Mouse (Mus musculus): ENCODE measurements around the gene Hsd17b3.

Gene Hsd17b3

GRCm38 (mm10) chr13:64089130-64089529, at the start of gene Hsd17b3:
Gene Hsd17b3 (minus strand): TSS chr13:64089230.
- 83% methylated on average over 4 of the region's 4 CpGs for WGBS

DNA sequence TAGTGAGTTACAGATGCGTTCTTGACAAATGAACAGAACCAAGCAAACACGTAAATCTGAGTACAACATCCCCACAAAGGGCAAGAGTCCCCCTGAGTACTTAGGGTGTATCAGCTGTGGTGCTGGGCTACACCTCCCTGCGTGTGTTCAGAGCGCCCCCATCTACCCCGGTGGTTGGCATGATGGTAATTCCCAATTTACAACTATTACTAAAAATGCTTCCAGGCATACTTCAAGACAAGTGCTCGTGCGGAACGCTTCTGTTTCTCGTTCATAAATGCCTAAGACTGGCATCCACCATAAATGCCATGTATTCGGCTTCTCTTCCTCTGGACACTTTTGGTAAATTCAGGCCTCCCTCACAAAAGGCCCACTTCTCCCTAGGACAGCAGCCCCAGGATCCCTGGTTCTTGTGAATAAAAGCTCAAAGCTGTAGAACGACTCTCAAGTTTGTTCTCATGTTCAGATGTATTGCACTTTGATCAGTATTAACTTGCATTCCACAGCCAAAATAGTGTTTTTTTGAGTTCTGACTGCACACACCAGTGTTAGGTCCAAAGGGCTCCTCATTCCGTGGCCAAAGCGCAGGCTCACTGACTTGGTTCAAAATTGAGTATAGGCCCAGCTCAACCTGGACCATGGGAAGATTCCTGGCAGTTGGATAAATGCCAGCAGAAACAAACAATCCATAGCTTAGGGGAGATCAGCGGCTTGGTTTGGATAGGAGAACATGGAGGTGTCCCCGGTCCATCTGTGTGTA, 40.8 kb upstream of the Hsd17b3 start:
- WGBS = 37% methylated on average over 15 of the region's 15 CpGs

GRCm38 (mm10) chr13:64128858-64129615, 40.0 kb upstream of the Hsd17b3 start, which contains the start of gene Slc35d2:
Gene Slc35d2 (minus strand): TSS chr13:64129368.
- 8% methylated on average over 44 of the region's 44 CpGs for WGBS

DNA sequence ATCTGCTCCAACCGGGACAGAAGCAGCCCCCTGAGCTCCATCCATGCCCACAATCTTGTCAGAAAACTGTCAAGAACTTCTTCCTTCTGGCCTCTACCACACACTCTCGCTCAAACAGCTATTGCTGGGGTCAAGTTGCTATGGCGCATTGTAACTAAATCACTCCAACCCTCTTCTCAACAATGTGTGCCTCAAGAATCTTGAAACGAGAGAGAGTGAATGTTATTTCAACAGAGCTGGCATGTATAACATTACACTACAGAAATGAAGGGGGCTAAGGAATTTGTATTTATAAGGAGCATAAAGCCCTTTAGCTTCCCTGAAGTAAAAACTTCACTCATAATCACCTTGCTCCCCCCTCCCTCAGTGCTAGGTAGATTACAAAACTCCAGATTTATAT, 37.3 kb upstream of the Hsd17b3 start:
- WGBS = 85% methylated on average over 4 of the region's 4 CpGs

DNA sequence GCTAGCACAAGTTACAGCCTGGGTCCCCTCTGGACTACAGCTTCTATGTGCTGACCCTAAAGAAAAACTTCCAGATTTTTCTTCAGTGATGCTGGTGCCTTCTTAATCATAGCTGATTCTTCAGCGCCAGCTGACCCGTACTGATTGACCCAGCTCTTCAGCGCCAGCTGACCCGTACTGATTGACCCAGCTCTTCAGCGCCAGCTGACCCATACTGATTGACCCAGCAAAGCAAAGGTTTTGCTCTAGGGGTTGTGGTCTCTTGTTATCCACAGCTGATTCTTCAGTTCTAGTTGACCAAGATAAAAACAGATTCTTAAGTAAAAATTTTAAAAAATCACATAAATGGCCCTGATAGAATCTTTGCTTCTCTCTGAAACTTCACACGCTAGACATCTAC, 35.9 kb upstream of the Hsd17b3 start:
- 98% methylated on average over 6 of the region's 6 CpGs for WGBS

- 45% methylated on average over 6 of the region's 6 CpGs for WGBS
Measured at GRCm38 (mm10) chr13:64123491-64124188, 34.6 kb upstream of the Hsd17b3 start.

DNA sequence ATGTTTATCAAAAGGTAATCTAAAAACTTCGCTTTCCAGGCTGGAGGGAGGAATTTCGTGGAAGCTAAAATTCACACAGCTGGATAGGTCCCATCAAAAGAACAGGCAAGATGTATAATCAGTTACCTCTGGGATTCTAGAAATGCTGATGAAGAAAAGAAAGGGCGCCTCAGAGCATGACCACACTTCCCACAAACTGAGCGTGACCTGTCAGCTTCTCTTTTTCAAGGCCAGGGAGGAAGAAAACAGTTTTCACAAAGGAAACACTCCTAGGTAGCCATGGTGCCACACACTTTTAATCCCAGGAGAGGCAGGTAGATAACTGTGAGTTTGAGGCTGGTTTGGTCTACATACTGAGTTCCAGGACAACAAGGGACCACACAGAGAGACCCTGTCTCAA, 31.7 kb upstream of the Hsd17b3 start:
- 86% methylated on average over 4 of the region's 4 CpGs for WGBS

DNA sequence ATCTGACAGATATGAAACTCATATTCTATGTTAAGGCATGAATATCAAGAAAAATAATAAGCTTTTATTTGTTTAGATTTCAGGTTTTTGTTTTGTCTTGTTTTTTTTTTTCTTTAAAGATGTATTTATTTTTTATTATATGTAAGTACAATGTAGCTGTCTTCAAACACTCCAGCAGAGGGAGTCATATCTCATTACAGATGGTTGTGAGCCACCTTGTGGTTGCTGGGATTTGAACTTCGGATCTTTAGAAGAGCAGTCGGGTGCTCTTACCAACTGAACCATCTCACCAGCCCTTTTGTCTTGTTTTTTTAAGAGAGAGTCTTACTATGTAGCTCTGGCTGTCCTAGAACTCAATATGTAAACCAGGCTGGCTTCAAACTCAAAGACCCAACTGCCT, 28.4 kb upstream of the Hsd17b3 start:
- WGBS = 60% methylated on average over 2 of the region's 2 CpGs

DNA sequence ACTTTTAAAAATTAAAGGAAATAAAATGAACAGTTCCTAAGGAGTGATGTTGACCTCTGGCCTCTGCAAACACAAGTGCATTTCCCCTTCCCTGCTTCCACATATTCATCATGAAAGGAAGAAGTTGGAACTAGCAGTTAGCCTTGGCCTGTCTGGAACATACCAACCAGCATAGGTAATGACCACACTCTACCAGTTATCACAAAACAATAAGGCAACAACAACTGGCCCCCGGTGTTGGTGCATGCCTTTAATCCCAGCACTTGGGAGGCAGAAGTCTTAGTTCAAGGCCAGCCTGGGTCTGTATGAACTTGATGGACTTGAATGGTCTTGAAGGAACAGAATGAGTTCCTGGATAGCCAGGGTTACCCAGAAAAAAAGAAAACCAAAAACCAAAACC, 21.4 kb upstream of the Hsd17b3 start:
- WGBS = 93% methylated on average over 1 of the region's 1 CpGs

GRCm38 (mm10) chr13:64108381-64108850, 19.4 kb upstream of the Hsd17b3 start:
- WGBS = 59% methylated on average over 5 of the region's 5 CpGs

- 58% methylated on average over 8 of the region's 8 CpGs for WGBS
Measured at GRCm38 (mm10) chr13:64107535-64107934, 18.5 kb upstream of the Hsd17b3 start.

DNA sequence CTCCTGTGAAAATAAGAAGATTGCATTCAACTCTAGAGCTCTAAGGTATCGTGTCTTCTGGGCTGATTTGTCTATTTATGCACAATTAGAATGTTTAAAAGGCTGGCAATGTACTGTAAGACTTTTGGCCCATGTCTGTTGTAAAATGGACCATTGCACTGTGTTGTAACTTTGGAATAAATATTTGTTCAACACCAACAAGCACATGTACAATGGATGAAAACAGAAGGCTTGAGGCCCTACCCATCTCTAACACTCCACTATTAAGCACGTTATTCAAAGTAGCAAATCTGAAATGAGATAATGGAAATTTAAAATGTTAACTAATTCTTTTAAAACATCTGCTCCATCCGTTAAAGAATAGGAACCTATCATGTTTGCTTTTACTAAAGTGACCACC, 18.1 kb upstream of the Hsd17b3 start:
- WGBS = 74% methylated on average over 3 of the region's 3 CpGs

DNA sequence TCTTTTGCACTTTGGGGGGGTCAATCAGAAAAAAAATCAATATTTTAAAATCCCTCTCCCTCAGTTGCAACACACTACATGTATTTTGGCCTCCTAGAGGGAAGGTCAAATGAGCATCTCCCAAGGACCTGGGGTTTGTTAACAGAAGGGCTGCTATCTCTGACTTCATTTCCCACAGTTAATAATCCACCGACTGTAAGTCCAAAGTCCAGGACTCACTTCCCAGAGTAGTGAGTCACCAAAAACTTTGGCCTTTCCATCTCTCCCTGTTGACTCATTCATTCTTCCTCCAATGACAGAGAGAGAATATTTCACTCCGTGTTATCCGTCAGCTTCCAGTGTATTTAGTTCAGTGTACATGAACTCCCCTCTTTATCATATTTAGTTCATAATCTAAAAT, 16.7 kb upstream of the Hsd17b3 start:
- WGBS = 92% methylated on average over 3 of the region's 3 CpGs

DNA sequence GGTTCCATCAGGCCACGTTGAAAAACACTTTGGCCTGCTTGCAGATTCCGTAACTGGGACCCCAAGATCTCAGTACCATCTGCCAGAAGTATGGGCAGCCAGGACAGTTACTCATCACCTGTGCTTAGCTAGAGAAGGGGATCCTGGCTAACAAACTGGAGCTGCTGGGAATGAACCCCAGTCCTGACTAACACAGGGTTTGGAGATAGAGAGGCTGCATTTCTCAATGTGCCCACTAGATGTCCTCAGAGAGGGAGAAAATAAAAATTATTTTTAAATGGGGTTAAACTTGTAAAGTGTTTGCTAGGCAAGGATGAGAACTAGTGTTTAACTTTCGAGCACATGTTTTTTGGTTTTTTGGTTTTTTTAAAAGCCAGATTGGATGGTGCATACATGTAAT, 11.2 kb upstream of the Hsd17b3 start:
- WGBS = 68% methylated on average over 3 of the region's 3 CpGs

DNA sequence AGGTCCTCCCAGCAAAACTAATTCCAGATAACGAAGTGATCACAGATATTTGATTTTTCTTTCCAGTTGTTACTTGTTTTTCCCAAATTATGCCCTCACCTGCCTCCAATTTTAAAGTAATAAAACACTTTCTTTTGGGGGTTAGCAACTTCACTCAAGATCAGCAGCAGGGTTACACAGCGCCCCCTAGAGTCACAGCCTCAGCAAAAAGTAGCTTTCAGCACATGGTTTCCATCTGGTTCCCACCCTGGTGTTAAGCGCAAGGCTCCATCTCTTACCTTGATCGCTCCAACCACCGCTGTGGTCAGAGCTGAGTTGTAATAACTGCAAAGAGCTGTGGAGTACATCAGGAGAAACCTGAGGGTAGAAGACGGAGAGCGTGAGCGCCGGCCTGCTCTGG, 10.0 kb upstream of the Hsd17b3 start:
- 83% methylated on average over 9 of the region's 9 CpGs for WGBS

GRCm38 (mm10) chr13:64093341-64093740, 4.3 kb upstream of the Hsd17b3 start:
- WGBS = 2% methylated on average over 1 of the region's 1 CpGs

DNA sequence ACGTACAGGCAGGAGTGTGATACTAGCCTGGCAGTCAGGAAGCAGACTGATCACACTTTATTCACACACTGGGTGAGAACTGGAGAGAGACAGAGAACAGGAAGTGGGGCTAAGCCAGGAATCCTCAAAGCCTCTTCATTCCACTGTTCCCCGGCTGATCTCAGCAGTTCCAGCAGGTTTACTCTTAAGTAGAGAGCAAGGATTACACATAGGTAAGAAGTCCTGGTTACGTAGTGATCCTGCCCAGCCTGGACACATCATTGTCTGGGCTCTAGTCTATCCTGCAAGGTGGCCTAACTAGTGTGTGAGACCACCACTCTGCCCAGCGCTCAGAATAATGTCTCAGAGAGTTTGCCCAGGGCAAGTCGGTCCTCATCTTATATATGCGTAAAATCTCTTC, 3.7 kb upstream of the Hsd17b3 start:
- WGBS = 72% methylated on average over 6 of the region's 6 CpGs

- 84% methylated on average over 3 of the region's 3 CpGs for WGBS
Measured at GRCm38 (mm10) chr13:64092141-64092540, 3.1 kb upstream of the Hsd17b3 start.

- WGBS = 74% methylated on average over 7 of the region's 7 CpGs
Measured at GRCm38 (mm10) chr13:64091006-64091405, 2.0 kb upstream of the Hsd17b3 start.

GRCm38 (mm10) chr13:64090278-64090677, 1.2 kb upstream of the Hsd17b3 start:
- 84% methylated on average over 5 of the region's 5 CpGs for WGBS

DNA sequence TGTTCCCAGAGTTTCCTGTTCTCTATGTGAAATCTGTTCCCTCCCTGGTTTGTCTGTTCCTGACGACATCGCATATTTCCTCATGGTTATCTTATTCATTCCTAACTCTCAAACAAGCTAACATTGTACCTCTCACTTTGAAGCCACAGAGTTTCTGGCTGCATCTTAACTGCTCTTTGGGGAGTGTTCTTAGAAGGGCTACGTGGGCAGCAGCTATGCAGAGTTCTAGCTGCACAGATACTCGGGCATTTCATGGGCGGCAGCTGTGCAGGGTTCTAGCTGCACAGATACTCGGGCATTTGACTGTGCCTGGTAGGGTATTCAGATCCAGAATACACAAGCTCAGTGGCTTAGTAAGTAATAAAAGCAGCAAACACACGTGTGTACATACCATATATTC, 973 bp downstream of the Hsd17b3 start:
- 67% methylated on average over 7 of the region's 7 CpGs for WGBS

DNA sequence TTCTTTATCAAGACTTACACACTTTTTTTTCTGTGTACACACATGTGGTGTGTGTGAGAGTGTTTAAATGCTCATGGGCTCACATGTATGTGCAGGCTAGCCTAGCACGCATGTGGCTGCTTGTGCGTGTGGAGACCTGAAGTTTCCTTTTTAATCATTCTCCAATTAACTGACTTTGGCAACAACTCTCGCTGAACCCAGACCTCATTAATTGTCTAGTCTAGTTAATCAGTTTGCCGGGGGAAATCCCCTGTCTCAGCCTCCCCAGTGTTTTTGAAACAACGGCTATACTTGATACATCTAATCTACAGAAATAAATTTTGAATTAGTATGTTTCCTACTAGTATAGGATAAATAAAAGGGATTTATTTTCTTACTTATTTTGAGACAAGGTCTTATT, 3.0 kb downstream of the Hsd17b3 start:
- 77% methylated on average over 5 of the region's 5 CpGs for WGBS

All from cerebral cortex, adult 2 months (tissue).